Mouse (Mus musculus): ENCODE data around the gene Miox. TPM values are rescaled to one million over a fixed set of nuclear protein-coding genes. Genes with fewer than 3 reads are reported as not detected.

Gene Miox
- polyA plus RNA-seq, 1 experiment, result 0.24 TPM

DNA sequence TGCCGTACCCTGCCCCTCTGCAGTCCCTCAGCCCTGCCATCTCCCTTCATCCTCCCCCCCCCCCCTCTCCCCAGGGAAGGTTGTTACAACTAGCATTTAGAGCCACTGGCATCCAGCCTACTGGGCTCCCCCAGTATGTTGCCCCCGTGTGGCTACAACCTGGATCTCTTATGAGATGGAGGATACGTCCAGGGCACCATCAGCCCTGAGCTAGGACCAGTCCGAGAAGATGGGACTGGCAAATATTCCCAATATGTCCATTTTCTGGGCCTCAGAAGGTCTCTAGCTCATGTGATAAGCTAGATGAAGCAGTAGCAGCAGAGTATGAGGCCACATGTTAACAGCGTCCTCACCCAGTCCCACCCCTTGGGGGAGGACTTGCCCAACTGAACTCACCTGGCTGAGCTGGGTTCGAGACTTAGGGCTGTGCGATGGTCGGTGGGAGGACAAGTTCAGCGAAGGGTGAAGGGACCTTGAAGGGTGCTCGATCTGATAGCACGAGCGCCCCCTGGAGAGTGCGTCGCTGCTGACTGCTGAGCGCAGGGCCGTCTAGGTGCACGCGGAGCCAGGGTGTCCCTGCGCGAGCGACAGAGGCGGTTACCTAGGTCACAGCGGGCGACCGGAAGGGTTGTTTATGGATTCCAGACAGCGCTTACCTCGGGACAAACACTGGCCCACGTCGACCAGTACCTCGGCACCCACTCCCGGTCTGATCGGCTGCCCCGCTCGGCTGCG is 39.0 kb downstream of the Miox start:
- H3K4me3 ChIP-seq (replicated peaks; ENCODE audit: extremely low read depth, low read depth, low read length), result peak overlapping the region; percentile 85
- 2% methylated on average over 35 of the region's 35 CpGs for WGBS
- TF ChIP-seq CTCF (IDR thresholded peaks at IDR 0.05; ENCODE audit: insufficient read depth, low read length), result peak; percentile 72
- no peak; the same call in 1 of the 2 replicates for TF ChIP-seq POLR2A (IDR thresholded peaks at IDR 0.05; ENCODE audit: borderline replicate concordance, extremely low read depth, low read depth, low read length)
- DNase-seq, result peak; percentile 83
- H3K4me1 ChIP-seq (ENCODE audit: control insufficient read depth, insufficient read depth, low read length), result peaks cover 7% of the 10 kb centered on the region

GRCm38 (mm10) chr15:89373762-89374248 is 39.6 kb downstream of the Miox start, which contains the start of gene Sco2:
Gene Sco2, minus strand, starts transcription at chr15:89373846.
- under 1% methylated on average over 42 of the region's 42 CpGs for WGBS
- Histone ChIP-seq H3K4me3 (replicated peaks; ENCODE audit: extremely low read depth, low read depth, low read length) (peak within 1 kb of the TSS; percentile 85), H3K4me1 (ENCODE audit: control insufficient read depth, insufficient read depth, low read length) (peaks cover 7% of the 10 kb centered on the region)
- TF ChIP-seq POLR2A (IDR thresholded peaks at IDR 0.05; ENCODE audit: borderline replicate concordance, extremely low read depth, low read depth, low read length) (peak; percentile 87), CTCF (IDR thresholded peaks at IDR 0.05; ENCODE audit: insufficient read depth, low read length) (peak; percentile 67)
- peak; percentile 94 for DNase-seq

GRCm38 (mm10) chr15:89374340-89374739 is 40.1 kb downstream of the Miox start:
- DNase-seq, result no peak
- H3K4me3 ChIP-seq (replicated peaks; ENCODE audit: extremely low read depth, low read depth, low read length), result peak overlapping the region; percentile 42
- 49% methylated on average over 9 of the region's 9 CpGs for WGBS
- peaks cover 7% of the 10 kb centered on the region for H3K4me1 ChIP-seq (ENCODE audit: control insufficient read depth, insufficient read depth, low read length)
- TF ChIP-seq POLR2A (IDR thresholded peaks at IDR 0.05; ENCODE audit: borderline replicate concordance, extremely low read depth, low read depth, low read length) (no peak), CTCF (IDR thresholded peaks at IDR 0.05; ENCODE audit: insufficient read depth, low read length) (no peak)

GRCm38 (mm10) chr15:89374801-89375534 is 40.8 kb downstream of the Miox start:
- DNase-seq, result no peak
- no peak for TF ChIP-seq CTCF (IDR thresholded peaks at IDR 0.05; ENCODE audit: insufficient read depth, low read length)
- no peak for TF ChIP-seq POLR2A (IDR thresholded peaks at IDR 0.05; ENCODE audit: borderline replicate concordance, extremely low read depth, low read depth, low read length)
- Histone ChIP-seq H3K4me3 (replicated peaks; ENCODE audit: extremely low read depth, low read depth, low read length) (no peak overlapping the region), H3K4me1 (ENCODE audit: control insufficient read depth, insufficient read depth, low read length) (peaks cover 7% of the 10 kb centered on the region)
- WGBS, result 92% methylated on average over 17 of the region's 17 CpGs

DNA sequence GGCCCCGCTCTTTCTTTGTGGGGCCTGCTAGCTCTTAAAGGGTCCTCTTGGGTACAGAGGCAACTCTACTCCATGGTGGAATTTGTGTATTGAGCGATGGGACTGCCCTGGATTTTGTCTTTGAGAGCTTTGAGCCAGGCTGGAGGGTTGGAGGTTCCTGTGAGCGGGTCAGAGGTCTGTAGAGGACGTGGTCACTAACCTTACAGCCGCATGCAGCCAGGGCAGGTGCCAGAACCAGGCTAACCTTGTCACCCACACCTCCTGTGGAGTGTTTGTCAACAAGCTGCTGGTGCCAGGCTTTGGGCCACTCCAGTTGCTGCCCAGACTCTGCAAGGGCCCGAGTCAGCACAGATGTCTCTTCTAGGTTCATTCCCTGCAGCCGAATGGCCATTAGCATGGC is 41.8 kb downstream of the Miox start:
- no peak for DNase-seq
- Histone ChIP-seq H3K4me1 (ENCODE audit: control insufficient read depth, insufficient read depth, low read length) (peaks cover 7% of the 10 kb centered on the region), H3K4me3 (replicated peaks; ENCODE audit: extremely low read depth, low read depth, low read length) (no peak overlapping the region)
- TF ChIP-seq POLR2A (IDR thresholded peaks at IDR 0.05; ENCODE audit: borderline replicate concordance, extremely low read depth, low read depth, low read length), result no peak
- TF ChIP-seq CTCF (IDR thresholded peaks at IDR 0.05; ENCODE audit: insufficient read depth, low read length), result no peak
- WGBS, result 70% methylated on average over 7 of the region's 7 CpGs

DNA sequence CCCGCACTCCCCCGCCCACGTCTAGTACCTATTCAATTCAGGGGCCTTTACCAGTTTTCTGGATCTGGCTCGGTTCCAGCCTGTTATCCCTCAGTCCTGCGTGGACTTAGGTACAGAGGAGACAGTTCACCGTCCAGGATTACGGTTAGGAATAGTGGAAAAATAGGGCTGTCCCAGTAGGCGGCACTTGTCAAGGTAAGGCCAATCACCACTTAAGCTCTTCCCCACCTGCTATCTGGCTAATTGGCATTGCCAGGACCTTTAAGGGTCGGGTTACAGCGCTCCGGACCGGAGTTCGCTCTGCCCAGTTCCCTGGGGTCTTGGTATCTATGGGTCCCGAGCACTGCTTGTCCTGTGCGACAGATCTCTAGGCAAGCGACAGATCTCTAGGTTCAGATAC is 42.8 kb downstream of the Miox start, which contains the start of gene Tymp:
TSS of gene Tymp (minus strand) at position 83 of the 400 bp plus-strand sequence.
- no peak within 1 kb of the TSS for H3K4me3 ChIP-seq (replicated peaks; ENCODE audit: extremely low read depth, low read depth, low read length)
- DNase-seq, result no peak

GRCm38 (mm10) chr15:89377362-89377761 is 43.2 kb downstream of the Miox start:
- DNase-seq, result no peak
- TF ChIP-seq POLR2A (IDR thresholded peaks at IDR 0.05; ENCODE audit: borderline replicate concordance, extremely low read depth, low read depth, low read length) (no peak), CTCF (IDR thresholded peaks at IDR 0.05; ENCODE audit: insufficient read depth, low read length) (no peak)
- 16% methylated on average over 18 of the region's 18 CpGs for WGBS
- H3K4me1 ChIP-seq (ENCODE audit: control insufficient read depth, insufficient read depth, low read length), result peaks cover 7% of the 10 kb centered on the region
- no peak overlapping the region for H3K4me3 ChIP-seq (replicated peaks; ENCODE audit: extremely low read depth, low read depth, low read length)

More for the DNA sequence above, 42.8 kb downstream of the Miox start, which contains the start of gene Tymp:
- peaks cover 7% of the 10 kb centered on the region for H3K4me1 ChIP-seq (ENCODE audit: control insufficient read depth, insufficient read depth, low read length)
- 48% methylated on average over 16 of the region's 16 CpGs for WGBS
- TF ChIP-seq POLR2A (IDR thresholded peaks at IDR 0.05; ENCODE audit: borderline replicate concordance, extremely low read depth, low read depth, low read length) (no peak), CTCF (IDR thresholded peaks at IDR 0.05; ENCODE audit: insufficient read depth, low read length) (no peak)

DNA sequence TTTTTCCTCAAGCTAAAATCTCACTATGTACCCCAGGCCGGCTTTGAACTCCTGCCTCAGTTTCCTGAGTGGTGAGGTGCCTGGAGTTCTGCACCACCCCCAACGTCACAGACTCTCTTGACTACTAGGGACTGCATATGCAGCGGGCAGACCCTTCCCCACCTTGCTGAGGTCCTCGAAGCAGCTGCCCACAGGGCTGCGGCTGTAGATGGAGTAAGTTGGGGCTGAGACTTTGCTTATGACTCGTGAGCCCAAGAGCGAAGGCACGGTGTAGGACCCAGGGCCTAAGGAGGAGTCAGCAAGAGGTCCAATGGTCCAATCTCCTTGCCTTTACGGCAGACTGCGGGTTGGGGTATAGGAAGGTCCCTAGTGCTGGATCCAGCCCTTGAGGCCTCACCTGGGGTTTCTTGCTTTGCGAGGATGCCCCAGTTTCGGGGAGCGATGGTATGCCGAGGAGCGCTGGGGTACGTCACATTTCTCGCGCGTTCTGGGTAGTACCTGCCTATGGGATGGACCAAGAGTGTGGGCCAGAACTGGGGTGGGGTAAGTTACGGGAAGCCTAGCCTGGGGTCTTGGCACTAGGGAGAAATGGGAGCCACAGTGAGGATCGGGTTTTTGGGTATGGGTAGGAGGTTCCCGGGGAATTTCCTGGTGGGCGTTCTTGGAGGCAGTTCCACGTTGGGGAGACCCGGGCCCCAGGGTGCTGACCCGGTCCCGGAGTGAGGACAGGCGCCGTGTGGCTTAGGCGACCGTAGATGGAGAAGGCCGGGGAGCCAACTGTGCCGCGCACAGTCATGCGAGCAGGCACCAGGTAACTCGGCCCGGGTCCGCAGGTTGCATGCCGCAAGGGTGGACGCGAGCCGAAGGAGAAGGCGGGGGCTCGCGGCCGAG is 44.0 kb downstream of the Miox start:
- Histone ChIP-seq H3K4me3 (replicated peaks; ENCODE audit: extremely low read depth, low read depth, low read length) (peak overlapping the region; percentile 45), H3K4me1 (ENCODE audit: control insufficient read depth, insufficient read depth, low read length) (peaks cover 2% of the 10 kb centered on the region; the same call in 1 of the 2 replicates)
- 20% methylated on average over 46 of the region's 46 CpGs for WGBS
- TF ChIP-seq CTCF (IDR thresholded peaks at IDR 0.05; ENCODE audit: insufficient read depth, low read length) (no peak), POLR2A (IDR thresholded peaks at IDR 0.05; ENCODE audit: borderline replicate concordance, extremely low read depth, low read depth, low read length) (peak; percentile 11; the same call in 1 of the 2 replicates)
- no peak for DNase-seq

Data from lung, adult 2 months (tissue).